Mouse (Mus musculus): ENCODE measurements around the gene C1ra. TPM values are rescaled to one million over a fixed set of nuclear protein-coding genes. Genes with fewer than 3 reads are reported as not detected.
"Not testable (repeated sequence)": the region's sequence is repeated elsewhere in the genome, so short reads cannot be mapped to it uniquely, and the experiment has no call there.

Gene C1ra
- polyA plus RNA-seq, 1 experiment: 21.5 TPM

- Histone ChIP-seq H3K4me1 (ENCODE audit: control insufficient read depth, insufficient read depth, insufficient read length, low read length) (no peaks in the 10 kb centered on the region), H3K4me3 (ENCODE audit: insufficient read depth, low read depth, low read length) (no peak overlapping the region), H3K27ac (replicated peaks; ENCODE audit: low read depth, low read length) (no peak overlapping the region)
Observed at GRCm38 (mm10) chr6:124549023-124549550, 36.9 kb downstream of the C1ra start.

- no peak overlapping the region for H3K27ac ChIP-seq (replicated peaks; ENCODE audit: low read depth, low read length)
- H3K4me1 ChIP-seq (ENCODE audit: control insufficient read depth, insufficient read depth, insufficient read length, low read length): no peaks in the 10 kb centered on the region
- H3K4me3 ChIP-seq (ENCODE audit: insufficient read depth, low read depth, low read length): no peak overlapping the region
Observed at GRCm38 (mm10) chr6:124552766-124553165, 40.6 kb downstream of the C1ra start.

GRCm38 (mm10) chr6:124555956-124556355, 43.8 kb downstream of the C1ra start:
- H3K4me1 ChIP-seq (ENCODE audit: control insufficient read depth, insufficient read depth, insufficient read length, low read length); H3K27ac ChIP-seq (replicated peaks; ENCODE audit: low read depth, low read length); H3K4me3 ChIP-seq (ENCODE audit: insufficient read depth, low read depth, low read length): not testable (repeated sequence)

- H3K27ac ChIP-seq (replicated peaks; ENCODE audit: low read depth, low read length); H3K4me3 ChIP-seq (ENCODE audit: insufficient read depth, low read depth, low read length); H3K4me1 ChIP-seq (ENCODE audit: control insufficient read depth, insufficient read depth, insufficient read length, low read length): not testable (repeated sequence)
Observed at GRCm38 (mm10) chr6:124561156-124561555, 49.0 kb downstream of the C1ra start.

- not testable (repeated sequence) for H3K4me3 ChIP-seq (ENCODE audit: insufficient read depth, low read depth, low read length); H3K4me1 ChIP-seq (ENCODE audit: control insufficient read depth, insufficient read depth, insufficient read length, low read length)
Observed at GRCm38 (mm10) chr6:124561611-124562010, 49.4 kb downstream of the C1ra start.

GRCm38 (mm10) chr6:124570026-124570425, 57.8 kb downstream of the C1ra start, which contains the start of gene C1rb:
TSS of gene C1rb (plus strand) at chr6:124570294.
- no peaks in the 10 kb centered on the region for H3K4me1 ChIP-seq (ENCODE audit: control insufficient read depth, insufficient read depth, insufficient read length, low read length)
- H3K4me3 ChIP-seq (ENCODE audit: insufficient read depth, low read depth, low read length): no peak within 1 kb of the TSS
- H3K27ac ChIP-seq (replicated peaks; ENCODE audit: low read depth, low read length): no peak within 1 kb of the TSS

More at GRCm38 (mm10) chr6:124561611-124562010, 49.4 kb downstream of the C1ra start:
- H3K27ac ChIP-seq (replicated peaks; ENCODE audit: low read depth, low read length): not testable (repeated sequence)

Other genes with a start within 250 kb of the C1ra start
- gene Cd163, start 207.7 kb upstream of the C1ra start, polyA plus RNA-seq (2012; ENCODE audit: insufficient read depth, insufficient read length, missing spikeins): 6.8 and 12.0 TPM in 2 replicates
- gene Pex5, start 97.3 kb upstream of the C1ra start, polyA plus RNA-seq (2012; ENCODE audit: insufficient read depth, insufficient read length, missing spikeins): 52.7 and 53.9 TPM in 2 replicates
- gene Clstn3, start 47.6 kb upstream of the C1ra start, polyA plus RNA-seq (2012; ENCODE audit: insufficient read depth, insufficient read length, missing spikeins): 269 and 304 TPM in 2 replicates
- gene C1rl, start 19.3 kb upstream of the C1ra start, polyA plus RNA-seq (2012; ENCODE audit: insufficient read depth, insufficient read length, missing spikeins): 15.6 and 18.9 TPM in 2 replicates
- 45.8 and 53.2 TPM in 2 replicates for gene C1s1, start 30.0 kb downstream of the C1ra start, polyA plus RNA-seq (2012; ENCODE audit: insufficient read depth, insufficient read length, missing spikeins)
- not detected in 2 replicates for gene C1rb, start 57.9 kb downstream of the C1ra start, polyA plus RNA-seq (2012; ENCODE audit: insufficient read depth, insufficient read length, missing spikeins)
- gene C1s2, start 123.7 kb downstream of the C1ra start, polyA plus RNA-seq (2012; ENCODE audit: insufficient read depth, insufficient read length, missing spikeins): not detected in 2 replicates
- gene Lpcat3, start 150.6 kb downstream of the C1ra start, polyA plus RNA-seq (2012; ENCODE audit: insufficient read depth, insufficient read length, missing spikeins): 43.7 and 58.4 TPM in 2 replicates
- 78.3 and 102 TPM in 2 replicates for gene Emg1, start 199.8 kb downstream of the C1ra start, polyA plus RNA-seq (2012; ENCODE audit: insufficient read depth, insufficient read length, missing spikeins)
- gene Phb2, start 199.9 kb downstream of the C1ra start, polyA plus RNA-seq (2012; ENCODE audit: insufficient read depth, insufficient read length, missing spikeins): 284 and 381 TPM in 2 replicates
- 13.5 and 14.1 TPM in 2 replicates for gene Ptpn6, start 226.3 kb downstream of the C1ra start, polyA plus RNA-seq (2012; ENCODE audit: insufficient read depth, insufficient read length, missing spikeins)
- gene Grcc10, start 229.0 kb downstream of the C1ra start, polyA plus RNA-seq (2012; ENCODE audit: insufficient read depth, insufficient read length, missing spikeins): 301 and 355 TPM in 2 replicates
- not detected in 2 replicates for gene Gm45234, start 243.6 kb downstream of the C1ra start, polyA plus RNA-seq (2012; ENCODE audit: insufficient read depth, insufficient read length, missing spikeins)
- gene Atn1, start 244.1 kb downstream of the C1ra start, polyA plus RNA-seq (2012; ENCODE audit: insufficient read depth, insufficient read length, missing spikeins): 31.7 and 35.7 TPM in 2 replicates

Measured in brown adipose tissue, adult 24 weeks (tissue).